Mouse (Mus musculus) CH12.LX (cell line): ENCODE measurements around the gene Cilp. TPM values are rescaled to one million over a fixed set of nuclear protein-coding genes. Genes with fewer than 3 reads are reported as not detected.

Experiments
- DNase-seq: peaks from one replicate; pipeline ENCODE4 v3.0.0-alpha.2; 2013; ENCODE audit errors: extremely low read depth
- H3K27ac ChIP-seq: 2 replicates; pipeline ENCODE4 v1.5.1; 2012; ENCODE audit warnings: low read depth, mild to moderate bottlenecking, control low read depth, moderate library complexity; ENCODE audit not compliant: insufficient read depth
- H3K27me3 ChIP-seq: replicated peaks from 2 replicates; pipeline ENCODE3; 2012; ENCODE audit warnings: inconsistent platforms
- H3K36me3 ChIP-seq, 2 experiments: replicated peaks in 1 of 2; 2 replicates each; pipeline versions ENCODE3 to v1.6.1; 2012; ENCODE audit warnings: inconsistent platforms in 1 of 2, low read length in 1 of 2, mild to moderate bottlenecking in 1 of 2, mixed read lengths in 1 of 2, moderate library complexity in 1 of 2; ENCODE audit not compliant: control insufficient read depth in 1 of 2, insufficient read depth in 1 of 2
- H3K4me1 ChIP-seq, 2 experiments: 2 replicates each; pipeline ENCODE4 v1.6.1; 2012; ENCODE audit warnings: inconsistent platforms in 1 of 2, moderate library complexity in 1 of 2; ENCODE audit not compliant: insufficient read depth in 2 of 2, control insufficient read depth in 1 of 2
- H3K4me2 ChIP-seq: 2 replicates; pipeline ENCODE4 v1.6.1; 2012; ENCODE audit warnings: low read depth, mild to moderate bottlenecking, control low read depth; ENCODE audit not compliant: poor library complexity, insufficient read depth, severe bottlenecking
- H3K4me3 ChIP-seq, 3 experiments: fragments of 150-350 bp in 1 of 3; sonication (generic) in 1 of 3; replicated peaks in 1 of 3; 2 replicates each; pipeline versions ENCODE3 to v1.5.1; 2011 to 2012; ENCODE audit warnings: low read depth in 2 of 3, low read length in 2 of 3, mild to moderate bottlenecking in 2 of 3, moderate library complexity in 2 of 3, control low read depth in 1 of 3, improper control_type of control experiment in 1 of 3, inconsistent platforms in 1 of 3, mixed read lengths in 1 of 3; ENCODE audit not compliant: poor library complexity in 1 of 3
- H3K79me2 ChIP-seq: replicated peaks from 2 replicates; pipeline ENCODE4 v1.6.1; 2012; ENCODE audit warnings: mild to moderate bottlenecking, moderate library complexity; ENCODE audit not compliant: control insufficient read depth, poor library complexity, insufficient read depth, severe bottlenecking; ENCODE audit errors: extremely low read depth
- H3K9ac ChIP-seq: 2 replicates; pipeline ENCODE4 v1.6.1; 2012; ENCODE audit warnings: low read depth, mild to moderate bottlenecking, control low read depth, moderate library complexity; ENCODE audit not compliant: insufficient read depth
- H3K9me3 ChIP-seq: replicated peaks from 2 replicates; pipeline ENCODE3; 2012; ENCODE audit warnings: low read length, inconsistent platforms, mixed read lengths
- CTCF ChIP-seq, 2 experiments: IDR thresholded peaks in 1 of 2; conservative IDR thresholded peaks in 1 of 2; 2 replicates each; pipeline ENCODE4 v1.5.1; 2011 to 2012; ENCODE audit warnings: low read depth in 2 of 2, low read length in 2 of 2, improper control_type of control experiment in 1 of 2, inconsistent platforms in 1 of 2, mild to moderate bottlenecking in 1 of 2, moderate library complexity in 1 of 2
- E2F4 ChIP-seq: IDR thresholded peaks from 2 replicates; pipeline ENCODE4 v1.6.1; 2011; ENCODE audit warnings: low read depth, low read length, improper control_type of control experiment; ENCODE audit not compliant: insufficient replicate concordance
- ELF1 ChIP-seq: IDR thresholded peaks from 2 replicates; pipeline ENCODE4 v1.6.1; 2014; ENCODE audit warnings: low read depth, mild to moderate bottlenecking, inconsistent platforms, low read length, improper control_type of control experiment
- JUN ChIP-seq: IDR thresholded peaks from 2 replicates; pipeline ENCODE4 v1.6.1; 2011; ENCODE audit warnings: low read depth, mild to moderate bottlenecking, low read length, improper control_type of control experiment, moderate library complexity; ENCODE audit not compliant: insufficient read depth
- KAT2A ChIP-seq: IDR thresholded peaks from 2 replicates; pipeline ENCODE4 v1.6.1; 2012; ENCODE audit warnings: low read length, improper control_type of control experiment, inconsistent platforms; ENCODE audit not compliant: insufficient replicate concordance
- MAX ChIP-seq: IDR thresholded peaks from 2 replicates; pipeline ENCODE4 v1.6.1; 2011; ENCODE audit warnings: low read length, improper control_type of control experiment
- MEF2A ChIP-seq: IDR thresholded peaks from 2 replicates; pipeline ENCODE4 v1.6.1; 2014; ENCODE audit warnings: low read depth, mild to moderate bottlenecking, inconsistent platforms, low read length, improper control_type of control experiment, borderline replicate concordance
- MXI1 ChIP-seq: IDR thresholded peaks from 2 replicates; pipeline ENCODE4 v1.6.1; 2011; ENCODE audit warnings: mild to moderate bottlenecking, low read depth, low read length, improper control_type of control experiment
- MYC ChIP-seq: IDR thresholded peaks from 2 replicates; pipeline ENCODE4 v1.6.1; 2011; ENCODE audit warnings: low read depth, mild to moderate bottlenecking, improper control_type of control experiment, low read length
- PAX5 ChIP-seq: IDR thresholded peaks from 2 replicates; pipeline ENCODE4 v1.6.1; 2012; ENCODE audit warnings: low read length, inconsistent platforms, mixed read lengths
- POLR2AphosphoS2 ChIP-seq: IDR thresholded peaks from 2 replicates; pipeline ENCODE4 v1.6.1; 2011; ENCODE audit warnings: low read depth, low read length, improper control_type of control experiment
- RAD21 ChIP-seq: IDR thresholded peaks from 2 replicates; pipeline ENCODE4 v1.6.1; 2011; ENCODE audit warnings: low read depth, mild to moderate bottlenecking, low read length, improper control_type of control experiment, moderate library complexity
- RCOR1 ChIP-seq: conservative IDR thresholded peaks from 2 replicates; pipeline ENCODE4 v1.6.1; 2012; ENCODE audit warnings: low read depth, mild to moderate bottlenecking, inconsistent platforms, low read length, improper control_type of control experiment
- SIN3A ChIP-seq: IDR thresholded peaks from 2 replicates; pipeline ENCODE4 v1.6.1; 2012; ENCODE audit warnings: low read length, improper control_type of control experiment, inconsistent platforms
- SMC3 ChIP-seq: IDR thresholded peaks from 2 replicates; pipeline ENCODE4 v1.6.1; 2011; ENCODE audit warnings: low read depth, low read length, improper control_type of control experiment
- USF1 ChIP-seq: IDR thresholded peaks from 2 replicates; pipeline ENCODE4 v1.6.1; 2014; ENCODE audit warnings: low read depth, mild to moderate bottlenecking, inconsistent platforms, low read length, improper control_type of control experiment
- USF2 ChIP-seq: conservative IDR thresholded peaks from 2 replicates; pipeline ENCODE4 v1.6.1; 2011; ENCODE audit warnings: low read depth, low read length, improper control_type of control experiment
- ZC3H11A ChIP-seq: IDR thresholded peaks from 2 replicates; pipeline ENCODE4 v1.6.1; 2012; ENCODE audit warnings: low read depth, mild to moderate bottlenecking, inconsistent platforms, low read length, improper control_type of control experiment
- ZKSCAN1 ChIP-seq: IDR thresholded peaks from 2 replicates; pipeline ENCODE4 v1.6.1; 2012; ENCODE audit warnings: low read depth, inconsistent platforms, low read length, improper control_type of control experiment, borderline replicate concordance
- ZMIZ1 ChIP-seq: IDR thresholded peaks from 2 replicates; pipeline ENCODE4 v1.6.1; 2012; ENCODE audit warnings: low read depth, mild to moderate bottlenecking, inconsistent platforms, low read length, improper control_type of control experiment
- ZNF384 ChIP-seq: IDR thresholded peaks from 2 replicates; pipeline ENCODE4 v1.6.1; 2012; ENCODE audit warnings: low read depth, low read length, improper control_type of control experiment, inconsistent platforms
- dilution Hi-C: fragments of 300-500 bp; cut with MboI; formaldehyde crosslinking; loops from 2 replicates; pipeline ENCODE4 v1.14.3; 2020; ENCODE audit warnings: low sequenced_read_pairs; ENCODE audit not compliant: extremely low pct_unique_long_range_greater_than_20kb, extremely low pct_ligation_motif_present
- in situ Hi-C: fragments of 300-500 bp; cut with MboI; formaldehyde crosslinking; loops from 3 replicates; pipeline ENCODE4 v1.14.3; 2019; ENCODE audit warnings: low sequenced_read_pairs, low pct_ligation_motif_present, low pct_unique_long_range_greater_than_20kb, mixed read lengths
- polyA plus RNA-seq: library from polyadenylated mRNA; unstranded; fragments of >175 nt; gene quantifications from 2 replicates; pipeline ENCODE4 v1.2.1, GENCODE M21; 2012; ENCODE audit warnings: low read depth; ENCODE audit not compliant: insufficient read length
- total RNA-seq, 2 experiments: library from RNA; depleted of rRNA; stranded (reverse); fragments of 300-350 nt in 1 of 2; fragments of >200 nt in 1 of 2; gene quantifications; 2 replicates each; pipeline ENCODE4 v1.2.3; 2012 to 2014

The Cilp gene
- total and polyA plus RNA-seq, 3 experiments = not detected

DNA sequence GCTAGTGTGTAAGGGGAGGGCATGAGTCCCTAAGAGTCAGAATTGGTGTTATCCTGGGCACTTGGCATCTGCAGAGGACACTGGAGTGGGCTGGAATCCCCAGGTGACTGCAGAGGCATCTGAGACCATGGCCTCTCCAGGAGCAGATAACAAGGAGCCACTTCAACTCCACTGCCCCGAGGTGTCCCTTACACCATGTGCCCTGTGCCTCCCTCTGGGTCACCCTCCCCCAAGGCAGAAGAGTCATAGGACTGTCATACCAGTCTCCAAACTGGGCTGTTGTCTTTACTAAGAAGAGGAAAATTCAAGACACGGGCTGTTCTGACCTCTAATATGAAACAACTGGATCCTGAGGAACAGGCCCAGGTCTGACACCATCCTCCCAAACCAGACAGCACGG lies 30.2 kb upstream of the Cilp start:
- peaks cover 6 to 13% of the 10 kb centered on the region in 2 experiments for H3K4me1 ChIP-seq
- H3K79me2 ChIP-seq = no peaks in the 10 kb centered on the region
- TF ChIP-seq MEF2A = no peak
- no peak for TF ChIP-seq CTCF (conservative IDR thresholded peaks at IDR 0.05 in 1 of 2, IDR thresholded peaks at IDR 0.05 in 1 of 2; ENCODE audit: low read depth in 2 of 2, low read length in 2 of 2)
- no peak for TF ChIP-seq USF1
- no peak for TF ChIP-seq MYC
- TF ChIP-seq MAX = no peak
- peaks cover 3 to 4% of the 10 kb centered on the region in 2 experiments for H3K36me3 ChIP-seq
- dilution Hi-C loops (no loop called here), in situ Hi-C loops (no loop called here)
- no peaks in the 10 kb centered on the region for H3K9me3 ChIP-seq
- H3K27me3 ChIP-seq = no peaks in the 10 kb centered on the region
- no peak overlapping the region for H3K9ac ChIP-seq
- DNase-seq = no peak
- H3K4me3 ChIP-seq = no peak overlapping the region
- no peak overlapping the region for H3K4me2 ChIP-seq
- H3K27ac ChIP-seq = no peak overlapping the region

DNA sequence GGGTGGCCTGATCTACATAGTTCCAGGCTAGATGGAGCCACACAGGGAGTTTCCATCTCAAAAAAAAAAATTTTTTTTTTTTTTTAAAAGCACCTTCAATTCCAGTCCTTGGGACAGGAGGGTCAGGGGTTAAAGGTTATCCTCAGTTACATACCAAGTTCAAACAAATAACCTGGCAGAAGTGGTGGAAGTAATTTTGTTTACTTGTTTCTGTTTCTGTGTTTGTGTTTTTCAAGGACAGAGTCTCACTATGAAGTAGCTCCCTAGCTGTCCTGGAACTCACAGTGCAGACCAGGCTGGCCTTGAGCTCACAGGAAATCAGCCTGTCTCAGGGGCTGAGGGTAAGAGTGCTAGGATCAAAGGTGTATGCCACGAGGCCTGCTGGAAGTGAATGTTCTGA lies 29.4 kb upstream of the Cilp start:
- Histone ChIP-seq H3K4me1 (peaks cover 6 to 13% of the 10 kb centered on the region in 2 experiments), H3K27ac (no peak overlapping the region), H3K9me3 (no peaks in the 10 kb centered on the region), H3K36me3 (peaks cover 2% of the 10 kb centered on the region in 2 experiments), H3K27me3 (no peaks in the 10 kb centered on the region), H3K9ac (no peak overlapping the region), H3K4me3 (no peak overlapping the region), H3K79me2 (no peaks in the 10 kb centered on the region), H3K4me2 (no peak overlapping the region)
- no peak for DNase-seq
- dilution Hi-C loops = no loop called here
- in situ Hi-C loops = no loop called here
- TF ChIP-seq MXI1 = no peak
- TF ChIP-seq JUN = no peak
- TF ChIP-seq, all 38 proteins: peak for 0

DNA sequence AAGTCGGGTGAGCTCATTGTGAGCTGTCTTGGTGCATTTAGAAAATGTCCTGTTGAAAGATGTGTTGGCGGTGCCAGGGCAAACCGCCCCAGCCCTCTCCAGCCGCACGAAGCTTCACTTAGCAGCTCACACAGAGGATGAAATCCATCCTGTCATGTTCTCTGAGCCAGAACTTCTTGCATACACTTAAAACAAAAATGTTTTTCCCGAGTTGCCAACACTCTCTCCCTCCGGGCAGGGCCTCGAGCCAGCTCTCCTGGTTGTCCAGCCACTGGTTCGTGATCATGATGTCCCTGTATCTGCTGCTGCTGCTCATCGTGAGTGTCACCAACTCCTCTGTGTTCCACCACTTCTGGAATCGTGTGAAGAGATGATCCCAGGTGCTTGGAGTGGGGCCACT lies 27.4 kb upstream of the Cilp start:
- Histone ChIP-seq H3K9ac (no peak overlapping the region), H3K9me3 (no peaks in the 10 kb centered on the region), H3K4me2 (no peak overlapping the region), H3K4me3 (no peak overlapping the region), H3K79me2 (no peaks in the 10 kb centered on the region), H3K27ac (no peak overlapping the region), H3K4me1 (peaks cover 2 to 8% of the 10 kb centered on the region in 2 experiments; a peak in 3 of 4 replicates), H3K36me3 (peaks cover 2% of the 10 kb centered on the region in 2 experiments), H3K27me3 (no peaks in the 10 kb centered on the region)
- dilution Hi-C loops (no loop called here), in situ Hi-C loops (no loop called here)
- no peak for TF ChIP-seq ZNF384
- no peak for TF ChIP-seq ZMIZ1
- no peak for TF ChIP-seq E2F4
- no peak for TF ChIP-seq USF1
- no peak for TF ChIP-seq JUN
- TF ChIP-seq ELF1 = no peak
- TF ChIP-seq CTCF (conservative IDR thresholded peaks at IDR 0.05 in 1 of 2, IDR thresholded peaks at IDR 0.05 in 1 of 2; ENCODE audit: low read depth in 2 of 2, low read length in 2 of 2) = no peak
- no peak for TF ChIP-seq MXI1
- no peak for TF ChIP-seq RAD21
- no peak for TF ChIP-seq ZKSCAN1
- TF ChIP-seq PAX5 = no peak
- TF ChIP-seq POLR2AphosphoS2 = no peak
- TF ChIP-seq SIN3A = no peak
- no peak for TF ChIP-seq KAT2A
- no peak for TF ChIP-seq ZC3H11A
- no peak for TF ChIP-seq RCOR1
- no peak for TF ChIP-seq USF2
- TF ChIP-seq SMC3 = no peak
- DNase-seq = no peak
